Mouse (Mus musculus) kidney, adult 2 months (tissue): ENCODE data around the gene Ccser1.

Experiments used
- CTCF ChIP-seq: fragments of 200-500 bp; conservative IDR thresholded peaks from 2 replicates; pipeline ENCODE4 v1.5.1; 2011; ENCODE audit warnings: low read depth, mild to moderate bottlenecking, control low read depth, low read length, moderate library complexity, mixed read lengths; ENCODE audit not compliant: insufficient read depth, insufficient read length
- POLR2A ChIP-seq: fragments of 200-500 bp; IDR thresholded peaks from one replicate; pipeline ENCODE4 v1.6.1; 2011; ENCODE audit warnings: low read depth, low read length, control low read depth

- no peak for TF ChIP-seq CTCF
- no peak for TF ChIP-seq POLR2A
These were observed 43.7 kb upstream of the Ccser1 start for GRCm38 (mm10) chr6:61136436-61136835.
